Mouse (Mus musculus) hematopoietic stem cell, adult 5-6 weeks (primary cell): ENCODE measurements around the gene Egfl7. TPM values are rescaled to one million over a fixed set of nuclear protein-coding genes. Genes with fewer than 3 reads are reported as not detected.

Experiments
- ATAC-seq, 2 experiments: fragments of 125-278 bp in 1 of 2; replicated peaks in 1 of 2; 2 replicates each; pipeline ENCODE4 v1.8.0; 2016 to 2017; ENCODE audit warnings: inconsistent platforms in 2 of 2, mild to moderate bottlenecking in 2 of 2, moderate number of reproducible peaks in 2 of 2, low read depth in 1 of 2, moderate TSS enrichment in 1 of 2; ENCODE audit not compliant: low FRiP score in 2 of 2, poor library complexity in 2 of 2, severe bottlenecking in 2 of 2, insufficient read depth in 1 of 2, low TSS enrichment in 1 of 2
- total RNA-seq: library from RNA; stranded (forward); fragments of 172-1452, 232-1000 nt; gene quantifications from 2 replicates; pipeline ENCODE4 v1.2.3, GENCODE M21; 2017

Egfl7 gene
- total RNA-seq, 1 experiment from 2014 or later: 145 TPM

GRCm38 (mm10) chr2:26555076-26555475 lies 24.7 kb upstream of the Egfl7 start:
- no peak for ATAC-seq

GRCm38 (mm10) chr2:26556535-26556993 lies 23.2 kb upstream of the Egfl7 start:
- ATAC-seq: no peak

GRCm38 (mm10) chr2:26560506-26560905 lies 19.3 kb upstream of the Egfl7 start:
- ATAC-seq: no peak

GRCm38 (mm10) chr2:26561351-26562016 lies 18.3 kb upstream of the Egfl7 start:
- peak; percentile 63 to 80 for ATAC-seq

GRCm38 (mm10) chr2:26566221-26566620 lies 13.6 kb upstream of the Egfl7 start:
- ATAC-seq: peak; percentile 89 to 93

- ATAC-seq: no peak
These were observed 9.8 kb upstream of the Egfl7 start for GRCm38 (mm10) chr2:26570034-26570433.

- peak; percentile 49 to 54 for ATAC-seq
These were observed 8.4 kb upstream of the Egfl7 start for GRCm38 (mm10) chr2:26571400-26571799.

- peak; percentile 73 to 85 for ATAC-seq
These were observed 8.0 kb upstream of the Egfl7 start for GRCm38 (mm10) chr2:26571826-26572225.

- no peak for ATAC-seq
These were observed 6.4 kb upstream of the Egfl7 start for GRCm38 (mm10) chr2:26573396-26573795.

- no peak for ATAC-seq
These were observed 6.0 kb upstream of the Egfl7 start for GRCm38 (mm10) chr2:26573807-26574206.

- ATAC-seq: no peak
These were observed 5.0 kb upstream of the Egfl7 start for GRCm38 (mm10) chr2:26574862-26575261.

- no peak for ATAC-seq
These were observed 4.4 kb upstream of the Egfl7 start for GRCm38 (mm10) chr2:26575378-26575777.

- ATAC-seq: no peak
These were observed 3.9 kb upstream of the Egfl7 start for GRCm38 (mm10) chr2:26575865-26576264.

GRCm38 (mm10) chr2:26576462-26576861 lies 3.4 kb upstream of the Egfl7 start:
- ATAC-seq: no peak

GRCm38 (mm10) chr2:26578369-26578768 lies 1.4 kb upstream of the Egfl7 start:
- peak; percentile 80 to 90 for ATAC-seq

- no peak for ATAC-seq
These were observed 937 bp downstream of the Egfl7 start for GRCm38 (mm10) chr2:26580751-26581150.

- no peak for ATAC-seq
These were observed 2.4 kb downstream of the Egfl7 start for GRCm38 (mm10) chr2:26582203-26582602.

GRCm38 (mm10) chr2:26582741-26583140 lies 2.9 kb downstream of the Egfl7 start:
- ATAC-seq: no peak

GRCm38 (mm10) chr2:26583640-26584039 lies 3.8 kb downstream of the Egfl7 start:
- ATAC-seq: no peak
